Mouse (Mus musculus): ENCODE results near the gene Ajap1. TPM values are rescaled to one million over a fixed set of nuclear protein-coding genes. Genes with fewer than 3 reads are reported as not detected.

Ajap1 gene
- total and polyA plus RNA-seq, 3 experiments: not detected

DNA sequence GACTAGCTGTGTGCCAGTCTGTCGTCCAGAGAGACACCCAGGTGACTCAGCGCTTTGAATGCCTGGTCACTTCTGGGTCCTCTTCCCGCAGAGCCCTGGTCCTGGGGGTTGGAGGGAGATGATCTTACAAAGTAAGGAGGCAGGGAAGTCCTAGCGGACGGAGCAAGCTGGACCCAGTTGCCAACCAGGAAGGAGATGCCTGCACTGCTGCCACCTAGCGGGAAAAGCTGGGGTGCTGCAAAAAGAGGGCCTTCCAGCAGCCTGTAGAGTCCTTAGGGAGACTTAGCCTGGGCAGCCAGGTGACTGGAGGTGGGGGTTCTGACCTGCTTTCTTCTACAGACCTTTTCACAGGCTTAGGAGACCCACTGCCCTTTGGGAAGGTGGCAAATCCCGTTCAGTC lies 1.8 kb upstream of the Ajap1 start:
- H3K27me3 ChIP-seq (ENCODE audit: control insufficient read depth in 1 of 2, insufficient read depth in 2 of 2, low read length in 2 of 2): no peaks in the 10 kb centered on the region
- DNase-seq (ENCODE audit: low read depth, low spot score): no peak
- no peak overlapping the region for H3K9ac ChIP-seq (ENCODE audit: control insufficient read depth, low read depth, low read length, poor library complexity, severe bottlenecking)
- H3K9me3 ChIP-seq (replicated peaks; ENCODE audit: insufficient read depth, low read length): no peaks in the 10 kb centered on the region
- TF ChIP-seq POLR2AphosphoS2 (IDR thresholded peaks at IDR 0.05; ENCODE audit: low read length) (no peak), HCFC1 (IDR thresholded peaks at IDR 0.05; ENCODE audit: low read depth, low read length) (no peak)
- H3K79me2 ChIP-seq (ENCODE audit: control insufficient read depth, insufficient read depth, low read length, poor library complexity): no peaks in the 10 kb centered on the region
- H3K4me3 ChIP-seq (ENCODE audit: control insufficient read depth in 1 of 2, insufficient read depth in 1 of 2, low read depth in 2 of 2, low read length in 2 of 2): no peak overlapping the region
- H3K36me3 ChIP-seq (ENCODE audit: control insufficient read depth in 1 of 2, insufficient read depth in 2 of 2, low read length in 2 of 2): no peaks in the 10 kb centered on the region
- H3K27ac ChIP-seq (ENCODE audit: control insufficient read depth, low read depth, low read length): no peak overlapping the region
- H3K4me1 ChIP-seq (ENCODE audit: control insufficient read depth in 1 of 2, insufficient read depth in 2 of 2, low read length in 2 of 2): no peaks in the 10 kb centered on the region

DNA sequence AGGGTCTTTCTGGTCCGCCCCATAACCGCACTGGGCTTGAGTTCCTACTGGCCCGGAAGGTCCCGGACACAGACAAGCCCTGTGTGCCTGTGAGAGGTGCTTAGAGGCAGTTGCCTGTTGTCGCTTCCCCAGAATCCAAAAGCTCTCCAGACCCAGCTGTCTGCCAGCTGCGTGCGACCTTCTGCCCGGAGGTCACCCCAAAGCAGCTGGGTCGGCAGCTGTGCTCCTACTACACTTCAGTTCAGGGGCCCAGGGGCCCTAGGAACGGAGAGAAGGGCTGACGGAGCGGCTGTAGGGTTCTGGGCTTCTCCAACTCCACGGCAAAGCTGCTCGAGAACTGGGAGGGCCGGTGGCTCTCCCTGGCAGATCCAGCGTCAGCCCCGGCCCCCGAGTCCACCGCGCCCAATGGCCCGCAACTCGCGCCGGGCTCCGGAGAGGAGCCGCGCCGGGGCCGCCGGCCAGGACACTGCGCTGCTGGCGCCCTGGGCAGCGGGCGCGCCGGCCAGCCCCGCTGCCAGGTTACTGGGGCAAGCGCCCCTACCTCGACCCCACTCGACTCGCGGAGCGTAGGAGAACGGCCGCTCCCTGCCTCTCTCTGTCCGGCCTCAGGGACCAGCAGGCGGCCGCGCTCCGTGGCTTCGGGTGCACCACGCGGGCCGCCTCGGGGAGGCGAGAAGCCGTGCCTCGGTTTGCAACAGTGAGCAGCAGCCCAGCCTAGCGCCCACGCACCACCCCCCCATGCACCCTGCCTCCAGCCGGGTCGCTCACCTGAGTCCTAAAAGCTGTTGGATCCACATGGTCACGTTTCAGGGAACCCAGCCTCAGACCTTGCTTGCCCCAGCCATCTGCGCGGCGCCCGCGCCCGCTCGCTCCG lies 1.0 kb downstream of the Ajap1 start:
- no peak overlapping the region for H3K27ac ChIP-seq (ENCODE audit: control insufficient read depth, low read depth, low read length)
- H3K36me3 ChIP-seq (ENCODE audit: control insufficient read depth in 1 of 2, insufficient read depth in 2 of 2, low read length in 2 of 2): no peaks in the 10 kb centered on the region
- TF ChIP-seq BHLHE40 (IDR thresholded peaks at IDR 0.05; ENCODE audit: borderline replicate concordance, low read depth, low read length) (no peak), CTCF (IDR thresholded peaks at IDR 0.05 in 2 of 3, conservative IDR thresholded peaks at IDR 0.05 in 1 of 3; ENCODE audit: control insufficient read depth in 1 of 3, insufficient read depth in 1 of 3, low read depth in 2 of 3, low read length in 3 of 3, poor library complexity in 1 of 3, severe bottlenecking in 1 of 3) (no peak), NELFE (IDR thresholded peaks at IDR 0.05; ENCODE audit: low read depth, low read length) (no peak), MYB (IDR thresholded peaks at IDR 0.05; ENCODE audit: low read depth, low read length) (no peak), HCFC1 (IDR thresholded peaks at IDR 0.05; ENCODE audit: low read depth, low read length) (no peak), MAZ (IDR thresholded peaks at IDR 0.05; ENCODE audit: low read depth, low read length) (no peak), JUND (IDR thresholded peaks at IDR 0.05; ENCODE audit: low read depth, low read length) (no peak), E2F4 (IDR thresholded peaks at IDR 0.05; ENCODE audit: borderline replicate concordance, low read depth, low read length) (no peak), KAT2A (conservative IDR thresholded peaks at IDR 0.05; ENCODE audit: low read depth, low read length) (no peak), GABPA (IDR thresholded peaks at IDR 0.05; ENCODE audit: low read depth, low read length) (no peak)
- H3K79me2 ChIP-seq (ENCODE audit: control insufficient read depth, insufficient read depth, low read length, poor library complexity): no peaks in the 10 kb centered on the region
- H3K9me3 ChIP-seq (replicated peaks; ENCODE audit: insufficient read depth, low read length): no peaks in the 10 kb centered on the region
- no peaks in the 10 kb centered on the region for H3K27me3 ChIP-seq (ENCODE audit: control insufficient read depth in 1 of 2, insufficient read depth in 2 of 2, low read length in 2 of 2)
- DNase-seq (ENCODE audit: low read depth, low spot score): no peak
- no peaks in the 10 kb centered on the region for H3K4me1 ChIP-seq (ENCODE audit: control insufficient read depth in 1 of 2, insufficient read depth in 2 of 2, low read length in 2 of 2)
- H3K4me3 ChIP-seq (ENCODE audit: control insufficient read depth in 1 of 2, insufficient read depth in 1 of 2, low read depth in 2 of 2, low read length in 2 of 2): no peak overlapping the region
- H3K9ac ChIP-seq (ENCODE audit: control insufficient read depth, low read depth, low read length, poor library complexity, severe bottlenecking): no peak overlapping the region

DNA sequence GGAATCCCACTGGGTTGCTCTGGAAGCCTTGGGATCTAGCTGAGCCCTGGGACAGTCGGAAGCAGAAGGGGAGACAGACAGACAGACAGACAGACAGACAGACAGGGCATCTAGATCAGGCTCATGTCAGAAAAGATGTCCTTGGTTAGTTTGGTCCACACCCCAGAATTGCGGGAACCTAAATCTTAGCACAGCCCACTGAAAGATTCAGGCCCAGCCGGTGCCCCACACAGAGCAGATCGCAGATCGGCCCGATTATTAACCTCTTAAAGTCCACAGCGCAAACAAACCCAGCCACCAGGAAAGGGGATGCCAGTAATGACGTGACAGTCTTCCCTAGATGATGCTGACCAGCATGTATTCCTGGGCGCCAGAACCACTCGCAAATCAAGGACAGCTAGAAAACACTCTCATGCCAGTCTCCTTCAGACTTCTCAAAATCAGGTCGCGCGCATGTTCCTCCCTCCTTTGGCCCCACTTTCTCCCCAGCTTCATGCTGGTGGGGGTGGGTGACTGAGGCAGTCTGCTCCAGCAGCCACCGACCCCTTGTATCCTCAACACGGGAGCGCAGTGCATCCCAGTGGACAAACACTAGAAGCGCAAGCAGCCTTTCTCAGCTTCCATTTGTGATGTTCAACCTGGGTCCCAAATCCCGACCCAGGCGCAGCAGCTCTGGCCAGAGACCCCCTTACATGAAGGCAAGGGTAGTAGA lies 1.9 kb downstream of the Ajap1 start:
- H3K27ac ChIP-seq (ENCODE audit: control insufficient read depth, low read depth, low read length): no peak overlapping the region
- no peak for DNase-seq (ENCODE audit: low read depth, low spot score)
- H3K79me2 ChIP-seq (ENCODE audit: control insufficient read depth, insufficient read depth, low read length, poor library complexity): no peaks in the 10 kb centered on the region
- TF ChIP-seq SMC3 (IDR thresholded peaks at IDR 0.05; ENCODE audit: low read depth, low read length) (no peak), E2F4 (IDR thresholded peaks at IDR 0.05; ENCODE audit: borderline replicate concordance, low read depth, low read length) (no peak), POLR2A (IDR thresholded peaks at IDR 0.05; ENCODE audit: control insufficient read depth in 1 of 2, insufficient read depth in 1 of 2, low read depth in 1 of 2, low read length in 2 of 2, poor library complexity in 1 of 2) (no peak), ZKSCAN1 (IDR thresholded peaks at IDR 0.05; ENCODE audit: low read depth, low read length) (no peak), MYC (IDR thresholded peaks at IDR 0.05; ENCODE audit: low read depth, low read length) (no peak), USF2 (IDR thresholded peaks at IDR 0.05; ENCODE audit: borderline replicate concordance in 1 of 2, insufficient read depth in 1 of 2, low read depth in 1 of 2, low read length in 2 of 2) (no peak), TBP (IDR thresholded peaks at IDR 0.05; ENCODE audit: low read depth, low read length) (no peak), KAT2A (conservative IDR thresholded peaks at IDR 0.05; ENCODE audit: low read depth, low read length) (no peak), ZNF384 (IDR thresholded peaks at IDR 0.05; ENCODE audit: low read depth, low read length) (no peak), EP300 (IDR thresholded peaks at IDR 0.05; ENCODE audit: low read depth in 1 of 2, low read length in 2 of 2) (no peak), GABPA (IDR thresholded peaks at IDR 0.05; ENCODE audit: low read depth, low read length) (no peak), BHLHE40 (IDR thresholded peaks at IDR 0.05; ENCODE audit: borderline replicate concordance, low read depth, low read length) (no peak), USF1 (IDR thresholded peaks at IDR 0.05; ENCODE audit: low read depth, low read length) (no peak), MAX (IDR thresholded peaks at IDR 0.05; ENCODE audit: low read length) (no peak)
- no peaks in the 10 kb centered on the region for H3K9me3 ChIP-seq (replicated peaks; ENCODE audit: insufficient read depth, low read length)
- no peak overlapping the region for H3K4me3 ChIP-seq (ENCODE audit: control insufficient read depth in 1 of 2, insufficient read depth in 1 of 2, low read depth in 2 of 2, low read length in 2 of 2)
- no peaks in the 10 kb centered on the region for H3K36me3 ChIP-seq (ENCODE audit: control insufficient read depth in 1 of 2, insufficient read depth in 2 of 2, low read length in 2 of 2)
- H3K9ac ChIP-seq (ENCODE audit: control insufficient read depth, low read depth, low read length, poor library complexity, severe bottlenecking): no peak overlapping the region
- no peaks in the 10 kb centered on the region for H3K4me1 ChIP-seq (ENCODE audit: control insufficient read depth in 1 of 2, insufficient read depth in 2 of 2, low read length in 2 of 2)
- no peaks in the 10 kb centered on the region for H3K27me3 ChIP-seq (ENCODE audit: control insufficient read depth in 1 of 2, insufficient read depth in 2 of 2, low read length in 2 of 2)
